Comparison of ENCODE assay signal across 12 mouse cellular contexts in the genomic region with DNA sequence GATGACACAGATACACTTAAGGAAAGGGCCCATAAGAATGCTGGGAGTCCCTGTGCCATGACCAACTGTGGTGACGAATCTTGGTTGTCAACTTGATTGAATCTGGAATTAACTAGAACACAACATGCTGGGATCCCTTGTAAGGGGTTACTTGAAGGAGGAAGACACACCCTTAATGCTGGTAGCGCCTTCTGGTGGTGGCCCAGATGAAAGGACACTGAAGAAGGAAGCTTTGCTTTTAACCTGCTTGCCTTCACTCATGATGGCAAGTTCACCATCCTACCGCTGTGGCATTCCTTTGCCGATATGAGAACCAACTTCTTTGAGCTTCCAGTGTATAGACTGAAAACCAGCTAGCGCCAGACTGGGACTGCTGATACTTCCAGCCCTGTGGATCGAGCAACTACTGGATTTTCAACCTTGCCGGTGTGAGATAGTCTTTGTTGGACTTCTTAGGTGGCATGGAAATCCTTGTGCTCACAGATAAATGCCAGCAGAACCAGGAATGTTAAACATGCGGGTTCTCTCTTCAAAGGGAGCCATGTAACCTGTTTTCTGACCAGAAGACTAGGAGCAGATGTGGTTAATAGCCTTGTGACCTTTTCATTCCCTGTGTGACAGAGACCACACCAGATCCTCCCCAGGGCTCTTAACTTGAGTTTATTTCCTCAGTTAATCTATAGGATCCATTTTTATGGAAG. TPM values are rescaled to one million over a fixed set of nuclear protein-coding genes. Genes with fewer than 3 reads are reported as not detected.
DNase-seq lines count a peak whose midpoint lies in the region; ATAC-seq and TF ChIP-seq lines count a peak whose summit lies in the region.
"Had no signal": no experiment of that assay in that cellular context is flagged by ENCODE, and none has a peak within 500 bp of the region (broad histone marks: within the 10 kb centered on the region; RNA-seq: fewer than 3 reads in every experiment).

No protein-coding gene starts in this region.

- TF ChIP-seq POLR2A in brain, embryonic 14.5 days (IDR thresholded peaks at IDR 0.05; ENCODE audit: borderline replicate concordance, extremely low read depth, insufficient read depth, insufficient read length, poor library complexity, severe bottlenecking): no peak

- 0 out of 2 replicates have a peak, but pooled peaks cover 4% of the 10 kb centered on the region for H3K4me1 ChIP-seq in hindbrain, postnatal 0 days (ENCODE audit: insufficient read depth, low read length)
- no peaks in the 10 kb centered on the region for H3K4me1 ChIP-seq in hindbrain, embryonic 14.5 days (replicated peaks; ENCODE audit: control insufficient read depth, insufficient read depth, low read length)

- no peak for DNase-seq in hindbrain, postnatal 0 days (ENCODE audit: low spot score)
- no peak for DNase-seq in hindbrain, embryonic 14.5 days (ENCODE audit: low spot score)
- DNase-seq in spleen, adult 18-20 months: peak; percentile 37 to 64
- DNase-seq in spleen, adult 12 weeks (ENCODE audit: low spot score): no peak
- DNase-seq in brain, embryonic 14.5 days (ENCODE audit: low read depth): no peak
- DNase-seq in thymus, postnatal 36 days: peak; percentile 21 to 31
- no peak for DNase-seq in cerebellum, postnatal 14 days
- no peak for DNase-seq in right cerebral cortex, adult 18-20 months

- H3K9me3 ChIP-seq in hindbrain, postnatal 0 days (ENCODE audit: low read length): no peaks in the 10 kb centered on the region
- H3K9me3 ChIP-seq in hindbrain, embryonic 14.5 days (ENCODE audit: control insufficient read depth, low read length): no peaks in the 10 kb centered on the region
- H3K9me3 ChIP-seq: forebrain, embryonic 10.5 days; liver, embryonic 15.5 days had no signal

- no peak overlapping the region for H3K9ac ChIP-seq in hindbrain, postnatal 0 days (replicated peaks; ENCODE audit: low read length)
- H3K9ac ChIP-seq in hindbrain, embryonic 14.5 days: no peak overlapping the region
- H3K9ac ChIP-seq: liver, embryonic 15.5 days had no signal

- no peak overlapping the region for H3K27ac ChIP-seq in hindbrain, postnatal 0 days
- H3K27ac ChIP-seq in hindbrain, embryonic 14.5 days: no peak overlapping the region
- H3K27ac ChIP-seq: forebrain, embryonic 10.5 days; liver, embryonic 15.5 days had no signal

- ATAC-seq in hindbrain, postnatal 0 days: no peak
- ATAC-seq in hindbrain, embryonic 14.5 days (ENCODE audit: low FRiP score): no peak

- no peak overlapping the region for H3K4me2 ChIP-seq in hindbrain, postnatal 0 days (ENCODE audit: low read depth, low read length)
- H3K4me2 ChIP-seq in hindbrain, embryonic 14.5 days (replicated peaks): no peak overlapping the region
- H3K4me2 ChIP-seq: liver, embryonic 15.5 days had no signal

- 84% methylated on average over 8 of the region's 8 CpGs for WGBS in hindbrain, postnatal 0 days
- WGBS in hindbrain, embryonic 14.5 days: 90% methylated on average over 8 of the region's 8 CpGs

- H3K4me3 ChIP-seq in hindbrain, postnatal 0 days (ENCODE audit: low read length): no peak overlapping the region
- H3K4me3 ChIP-seq in hindbrain, embryonic 14.5 days (replicated peaks; ENCODE audit: low read length): no peak overlapping the region
- H3K4me3 ChIP-seq: forebrain, embryonic 10.5 days; liver, embryonic 15.5 days had no signal

- TF ChIP-seq CTCF in hindbrain, postnatal 0 days (IDR thresholded peaks at IDR 0.05; ENCODE audit: low read depth): 0 out of 2 replicates have a peak, but pooled peaks have one; percentile 11
- TF ChIP-seq CTCF in brain, embryonic 14.5 days (IDR thresholded peaks at IDR 0.05; ENCODE audit: borderline replicate concordance, extremely low read depth, insufficient read depth, insufficient read length): peak; percentile 16; the same call in 1 of the 2 replicates

- no peaks in the 10 kb centered on the region for H3K27me3 ChIP-seq in hindbrain, postnatal 0 days (ENCODE audit: insufficient read depth, low read length)
- no peaks in the 10 kb centered on the region for H3K27me3 ChIP-seq in hindbrain, embryonic 14.5 days (ENCODE audit: control insufficient read depth, insufficient read depth, low read length)
- H3K27me3 ChIP-seq: liver, embryonic 15.5 days had no signal

- H3K36me3 ChIP-seq in hindbrain, postnatal 0 days (ENCODE audit: insufficient read depth, low read length): no peaks in the 10 kb centered on the region
- H3K36me3 ChIP-seq in hindbrain, embryonic 14.5 days (replicated peaks; ENCODE audit: control insufficient read depth, insufficient read depth): no peaks in the 10 kb centered on the region
- H3K36me3 ChIP-seq: forebrain, embryonic 10.5 days; liver, embryonic 15.5 days had no signal

RNA-seq across cellular contexts. Expression of a gene that starts 2.5 kb away (rescaled TPM):
- not detected in 2 replicates for total RNA-seq in hindbrain, postnatal 0 days (2014; rRNA removed)
- 0.10 TPM in 1 of 2 replicates, not detected in the other for polyA plus RNA-seq in hindbrain, postnatal 0 days (2015; fragmentation: Nextera tagmentation; extraction: Ambion mirVana)
- 0.11 TPM in 1 of 2 replicates, not detected in the other for polyA plus RNA-seq in hindbrain, embryonic 14.5 days (2014; fragmentation: Nextera tagmentation; extraction: Ambion mirVana)
- not detected in 2 replicates for polyA plus RNA-seq in brain, embryonic 14.5 days (2012; rRNA removed)
- polyA plus RNA-seq: cortical plate, adult 2 months; liver, embryonic 15.5 days; stomach, embryonic 14.5 days had no signal

RNA-seq across cellular contexts. Expression of a gene that starts 15.5 kb away (rescaled TPM):
- 50.9 and 51.3 TPM in 2 replicates for total RNA-seq in hindbrain, postnatal 0 days (2014; rRNA removed)
- polyA plus RNA-seq in hindbrain, postnatal 0 days (2015; fragmentation: Nextera tagmentation; extraction: Ambion mirVana): 36.3 and 37.8 TPM in 2 replicates
- 39.6 and 44.1 TPM in 2 replicates for polyA plus RNA-seq in hindbrain, embryonic 14.5 days (2014; fragmentation: Nextera tagmentation; extraction: Ambion mirVana)
- 56.4 and 59.4 TPM in 2 replicates for polyA plus RNA-seq in brain, embryonic 14.5 days (2012; rRNA removed)

RNA-seq across cellular contexts. Expression of a gene that starts 34.7 kb away (rescaled TPM):
- 43.2 and 45.9 TPM in 2 replicates for total RNA-seq in hindbrain, postnatal 0 days (2014; rRNA removed)
- 46.9 and 47.0 TPM in 2 replicates for polyA plus RNA-seq in hindbrain, postnatal 0 days (2015; fragmentation: Nextera tagmentation; extraction: Ambion mirVana)
- polyA plus RNA-seq in hindbrain, embryonic 14.5 days (2014; fragmentation: Nextera tagmentation; extraction: Ambion mirVana): 34.6 and 41.7 TPM in 2 replicates
- 43.9 and 61.0 TPM in 2 replicates for polyA plus RNA-seq in brain, embryonic 14.5 days (2012; rRNA removed)

Comparison
In these comparisons a context has a peak if more than half of its experiments do, and no peak if none do; other contexts are left out.
1. DNase-seq: peak in spleen, adult 18-20 months (2 of 2) and thymus, postnatal 36 days (2 of 2); none in hindbrain, postnatal 0 days (single experiment), hindbrain, embryonic 14.5 days (single experiment), spleen, adult 12 weeks (single experiment), brain, embryonic 14.5 days (single experiment), cerebellum, postnatal 14 days (0 of 2) and right cerebral cortex, adult 18-20 months (single experiment).